Comparison of ENCODE assay signal across 35 mouse cellular contexts in genomic region chr3:150695751-150696150, GRCm38 (mm10).
"Had no signal": no experiment of that assay in that cellular context is flagged by ENCODE, and none has a peak within 500 bp of the region (broad histone marks: within the 10 kb centered on the region; RNA-seq: fewer than 3 reads in every experiment).

No protein-coding gene starts in this region.

- H3K4me2 ChIP-seq: heart, embryonic 11.5 days; heart, embryonic 12.5 days; heart, embryonic 13.5 days; heart, embryonic 15.5 days; hindbrain, embryonic 12.5 days; hindbrain, embryonic 13.5 days; hindbrain, embryonic 14.5 days; hindbrain, embryonic 15.5 days; intestine, embryonic 15.5 days; kidney, embryonic 15.5 days had no signal

- H3K4me1 ChIP-seq: heart, embryonic 10.5 days; heart, embryonic 12.5 days; heart, embryonic 13.5 days; heart, embryonic 15.5 days; hindbrain, embryonic 10.5 days; hindbrain, embryonic 12.5 days; hindbrain, embryonic 13.5 days; hindbrain, embryonic 15.5 days; intestine, embryonic 15.5 days; kidney, embryonic 15.5 days had no signal

- H3K27me3 ChIP-seq: heart, embryonic 12.5 days; heart, embryonic 13.5 days; heart, embryonic 15.5 days; hindbrain, embryonic 12.5 days; hindbrain, embryonic 13.5 days; hindbrain, embryonic 15.5 days; intestine, embryonic 15.5 days; kidney, embryonic 15.5 days had no signal

- H3K36me3 ChIP-seq: heart, embryonic 10.5 days; heart, embryonic 12.5 days; heart, embryonic 13.5 days; heart, embryonic 15.5 days; hindbrain, embryonic 10.5 days; hindbrain, embryonic 12.5 days; hindbrain, embryonic 13.5 days; hindbrain, embryonic 15.5 days; intestine, embryonic 15.5 days; kidney, embryonic 15.5 days had no signal

- ATAC-seq: hindbrain, embryonic 16.5 days; hindbrain, postnatal 0 days; inflammation-experienced regulatory T-cells, adult 6 months; intestine, embryonic 15.5 days; intestine, embryonic 16.5 days; intestine, postnatal 0 days had no signal

- H3K9me3 ChIP-seq: heart, embryonic 10.5 days; heart, embryonic 12.5 days; heart, embryonic 13.5 days; heart, embryonic 15.5 days; hindbrain, embryonic 10.5 days; hindbrain, embryonic 12.5 days; hindbrain, embryonic 13.5 days; hindbrain, embryonic 15.5 days; intestine, embryonic 15.5 days; kidney, embryonic 15.5 days had no signal

- DNase-seq: heart, postnatal 10 days; heart, postnatal 14 days; heart, postnatal 36 days; heart, postnatal 4 days; kidney, adult 11 months; kidney, adult 18-20 months; kidney, adult 2 months; kidney, adult 8-10 months; kidney, adult 9 months; kidney, postnatal 10 days; kidney, postnatal 14 days; kidney, postnatal 25 days; kidney, postnatal 36 days; kidney, postnatal 4 days; layer of hippocampus, adult 9-11 months; layer of hippocampus, postnatal 36 days had no signal

- H3K9ac ChIP-seq: heart, embryonic 12.5 days; heart, embryonic 13.5 days; heart, embryonic 15.5 days; hindbrain, embryonic 12.5 days; hindbrain, embryonic 13.5 days; hindbrain, embryonic 14.5 days; hindbrain, embryonic 15.5 days; intestine, embryonic 15.5 days; kidney, embryonic 15.5 days had no signal

- H3K27ac ChIP-seq: heart, embryonic 10.5 days; heart, embryonic 13.5 days; heart, embryonic 15.5 days; hindbrain, embryonic 10.5 days; hindbrain, embryonic 12.5 days; hindbrain, embryonic 13.5 days; hindbrain, embryonic 14.5 days; hindbrain, embryonic 15.5 days; hindbrain, postnatal 0 days; intestine, embryonic 15.5 days; kidney, embryonic 15.5 days; kidney, postnatal 0 days; layer of hippocampus, adult 2 months had no signal

- H3K4me3 ChIP-seq: heart, embryonic 10.5 days; heart, embryonic 12.5 days; heart, embryonic 13.5 days; heart, embryonic 15.5 days; hindbrain, embryonic 10.5 days; hindbrain, embryonic 12.5 days; hindbrain, embryonic 13.5 days; hindbrain, embryonic 15.5 days; intestine, embryonic 15.5 days; kidney, embryonic 15.5 days; layer of hippocampus, adult 2 months had no signal
